Mouse (Mus musculus) left cerebral cortex, postnatal 4 days (tissue): ENCODE measurements around the gene Cyth3. TPM values are rescaled to one million over a fixed set of nuclear protein-coding genes. Genes with fewer than 3 reads are reported as not detected.

Experiments
- DNase-seq: peaks from one replicate; pipeline ENCODE4 v3.0.0-alpha.2; 2022
- intact Hi-C: fragments of 180-260 bp; cut with DNase I; formaldehyde crosslinking; loops from one replicate; pipeline ENCODE4 v1.15.1; 2025
- total RNA-seq, 2 experiments: library from RNA; stranded (reverse); gene quantifications; 2 replicates each; pipeline ENCODE4 v1.2.3; 2021

Cyth3 gene
- total RNA-seq, 2 experiments from 2014 or later: 88.2 to 115 TPM

DNA sequence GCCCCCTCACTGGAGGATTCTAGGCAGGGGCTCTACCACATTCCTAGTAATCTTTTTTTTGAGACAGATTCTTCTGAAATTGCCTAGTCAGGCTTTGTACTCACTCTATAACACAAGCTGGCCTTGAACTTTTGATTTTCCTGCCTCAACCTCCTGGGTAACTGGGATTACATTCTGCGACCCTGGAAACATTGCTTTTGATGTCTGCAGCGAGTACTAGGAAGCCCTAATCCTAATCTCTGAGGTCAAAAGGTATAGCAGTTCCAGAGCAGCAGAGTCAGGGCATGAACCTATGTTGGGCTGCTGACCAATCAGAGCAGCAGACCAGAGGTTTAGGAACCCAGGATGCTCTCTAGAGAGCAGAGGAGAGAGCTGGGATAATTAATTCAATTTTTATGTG is 6.9 kb upstream of the Cyth3 start:
- no peak for DNase-seq
- intact Hi-C loops: no loop called here

DNA sequence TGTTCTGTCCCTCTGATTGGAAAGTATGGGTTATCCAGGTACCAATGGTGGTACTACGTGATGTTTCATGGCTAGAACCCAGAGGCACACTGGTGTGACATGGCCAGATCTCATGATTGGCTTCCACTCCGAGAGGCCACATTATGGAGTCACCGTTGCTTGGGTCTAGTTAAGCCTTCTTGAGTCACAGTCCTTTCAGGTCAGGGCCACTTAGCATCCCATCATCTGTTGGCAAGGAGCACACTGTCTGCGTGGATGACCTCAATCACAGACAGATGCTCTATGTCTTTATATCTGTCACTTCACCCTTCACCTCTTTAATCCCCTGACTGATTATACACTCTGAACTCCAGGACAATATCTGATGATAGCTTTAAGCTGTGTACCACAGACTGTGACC is 6.1 kb upstream of the Cyth3 start:
- no peak for DNase-seq
- intact Hi-C loops: no loop called here

DNA sequence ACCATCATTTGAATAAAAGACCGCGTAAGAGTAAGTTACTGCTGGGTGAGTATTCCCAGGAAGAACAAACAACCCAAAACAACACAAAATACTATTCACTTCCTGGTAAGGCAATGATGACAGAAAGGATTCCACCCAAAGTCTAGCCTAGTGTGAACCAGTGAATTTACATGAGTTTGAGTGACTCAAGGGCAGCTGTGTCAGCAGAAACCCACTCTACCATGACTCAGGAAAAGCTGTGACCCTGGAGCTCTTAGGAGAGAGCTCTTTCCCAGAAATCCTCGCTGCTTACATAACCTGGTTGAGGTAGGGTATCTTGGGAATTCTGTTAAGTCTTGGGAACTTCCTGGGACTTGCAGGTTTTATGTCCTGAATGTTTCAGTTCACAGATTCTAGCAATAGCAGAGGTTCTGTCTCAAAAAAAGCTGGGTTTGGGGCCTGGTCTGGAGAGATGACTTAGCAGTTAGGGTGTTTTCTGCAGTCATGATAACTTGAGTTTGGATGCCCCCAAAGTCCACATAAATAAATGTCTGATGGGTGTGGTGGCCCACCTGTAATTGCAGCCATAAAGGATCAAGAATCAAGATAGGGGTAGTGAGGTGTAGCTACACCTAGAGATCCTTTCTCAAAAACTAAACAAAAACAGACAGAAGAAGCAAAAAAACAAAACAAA is 5.5 kb upstream of the Cyth3 start:
- DNase-seq: no peak
- intact Hi-C loops: no loop called here

DNA sequence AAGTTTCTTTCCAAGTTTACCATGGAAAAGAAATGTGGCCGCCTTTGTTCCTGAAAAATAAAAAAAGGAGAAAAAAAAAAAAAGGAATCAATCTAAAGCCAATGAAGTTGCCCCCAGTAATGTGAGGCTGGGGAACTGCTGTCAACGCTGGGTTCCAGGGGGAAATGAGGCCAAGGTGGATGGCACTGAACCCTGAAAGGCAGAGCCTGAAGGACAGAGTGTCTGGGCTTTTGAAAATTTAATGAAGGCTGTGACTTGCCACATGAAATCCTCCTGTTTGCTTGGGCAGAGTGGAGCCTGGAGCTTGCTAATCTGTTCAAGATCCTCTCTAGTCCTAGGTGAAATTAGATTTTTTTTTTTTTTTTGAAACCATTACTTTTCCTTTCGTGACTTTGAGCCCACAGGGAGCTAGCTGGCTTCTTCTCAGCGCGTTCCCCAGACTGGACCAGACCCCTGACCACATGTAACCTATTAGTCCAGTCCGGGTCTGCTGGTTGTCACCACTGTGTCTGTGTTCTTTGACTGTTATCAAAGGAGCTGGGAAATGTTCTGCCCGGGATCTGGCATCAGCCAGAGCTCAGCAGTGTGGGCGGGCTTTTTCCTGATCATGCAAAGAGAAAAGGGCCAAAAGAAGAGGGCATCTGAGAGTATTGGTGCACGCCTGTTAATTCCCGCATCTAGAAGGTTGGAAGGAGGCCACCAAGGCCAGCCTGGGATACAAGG is 4.6 kb upstream of the Cyth3 start:
- intact Hi-C loops: no loop called here
- DNase-seq: peak; percentile 24

DNA sequence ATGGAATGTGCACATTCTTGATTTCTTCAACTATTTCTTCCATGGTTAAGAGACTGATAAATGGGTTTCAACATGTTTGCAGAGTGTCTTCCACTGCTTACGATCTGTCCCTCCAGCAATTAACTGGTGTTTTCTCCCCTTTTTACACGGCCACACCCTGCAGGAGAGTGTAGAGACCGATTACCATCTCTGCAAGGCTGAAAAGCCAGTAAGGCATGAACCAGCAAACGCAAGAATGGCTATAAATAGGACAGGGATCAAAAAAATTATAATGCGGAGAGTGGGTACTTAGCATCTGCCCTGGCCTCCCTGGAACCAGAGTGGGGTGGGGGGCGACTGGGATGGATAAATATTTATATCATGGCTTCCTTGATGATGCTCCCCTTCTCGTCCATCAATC is 3.7 kb upstream of the Cyth3 start:
- no peak for DNase-seq
- intact Hi-C loops: no loop called here

DNA sequence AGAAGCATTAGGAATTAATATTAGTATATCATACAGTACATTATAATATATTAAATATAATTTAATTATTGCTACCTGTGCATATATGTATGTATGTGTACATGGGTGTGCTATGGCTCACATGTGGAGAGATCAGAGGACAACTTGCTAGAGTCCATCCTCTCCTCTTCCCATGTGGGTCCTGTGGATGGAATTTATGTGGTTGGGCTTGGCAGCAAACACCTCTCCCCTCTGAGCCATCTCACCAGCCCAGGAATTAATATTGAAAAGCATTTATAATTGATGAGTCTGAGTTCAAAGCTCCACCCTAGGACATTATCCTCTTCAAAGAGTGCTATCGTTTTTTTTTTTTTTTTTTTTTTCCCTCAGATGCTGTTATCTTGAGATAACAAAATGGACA is 2.1 kb upstream of the Cyth3 start:
- intact Hi-C loops: no loop called here
- no peak for DNase-seq

DNA sequence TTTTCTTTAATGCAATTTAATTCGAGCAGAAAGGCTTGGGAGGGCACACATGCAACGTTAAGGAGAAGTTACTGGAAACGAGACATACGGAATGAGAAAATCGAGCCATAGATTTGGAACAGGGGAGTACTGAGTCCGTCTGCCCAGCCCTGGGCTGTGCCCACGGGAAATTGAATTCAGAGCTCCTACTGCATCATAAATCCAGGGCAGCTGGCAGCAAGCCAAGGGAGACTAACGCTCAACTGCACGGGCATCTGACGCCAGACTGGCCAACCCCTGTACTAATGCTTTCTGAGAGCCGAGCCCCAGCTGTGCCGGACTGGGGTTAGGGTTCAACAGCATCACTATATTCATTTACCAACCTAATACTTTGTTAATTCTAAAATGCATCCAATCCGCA is 1.3 kb upstream of the Cyth3 start:
- intact Hi-C loops: no loop called here
- DNase-seq: peak; percentile 88

DNA sequence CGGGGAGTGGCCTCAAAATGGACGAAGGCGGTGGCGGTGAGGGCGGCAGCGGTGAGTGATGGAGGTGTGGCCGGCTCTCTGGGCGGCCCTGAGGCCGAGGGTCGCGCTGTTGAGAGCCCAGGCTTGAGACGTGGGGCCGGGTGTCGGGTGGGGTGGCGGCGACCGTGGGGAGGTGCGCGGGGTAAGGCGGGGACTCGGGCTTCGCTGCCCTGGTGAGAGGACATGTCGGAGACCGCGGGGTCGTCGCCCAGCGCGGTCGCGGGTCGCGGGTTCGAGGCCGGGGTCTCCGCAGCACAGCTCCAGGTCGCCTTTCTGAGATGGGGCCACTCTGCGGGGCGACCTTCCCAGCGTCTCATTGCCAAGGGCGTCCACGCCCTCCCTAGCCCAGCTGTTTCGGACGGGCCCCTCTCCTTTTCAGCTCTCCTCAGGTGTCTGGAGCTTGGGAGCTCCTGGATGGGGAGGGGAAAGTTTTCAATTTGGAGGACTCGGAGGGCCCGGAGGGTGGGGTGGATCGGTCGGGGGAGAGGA is 440 bp downstream of the Cyth3 start:
- intact Hi-C loops: no loop called here
- no peak for DNase-seq

DNA sequence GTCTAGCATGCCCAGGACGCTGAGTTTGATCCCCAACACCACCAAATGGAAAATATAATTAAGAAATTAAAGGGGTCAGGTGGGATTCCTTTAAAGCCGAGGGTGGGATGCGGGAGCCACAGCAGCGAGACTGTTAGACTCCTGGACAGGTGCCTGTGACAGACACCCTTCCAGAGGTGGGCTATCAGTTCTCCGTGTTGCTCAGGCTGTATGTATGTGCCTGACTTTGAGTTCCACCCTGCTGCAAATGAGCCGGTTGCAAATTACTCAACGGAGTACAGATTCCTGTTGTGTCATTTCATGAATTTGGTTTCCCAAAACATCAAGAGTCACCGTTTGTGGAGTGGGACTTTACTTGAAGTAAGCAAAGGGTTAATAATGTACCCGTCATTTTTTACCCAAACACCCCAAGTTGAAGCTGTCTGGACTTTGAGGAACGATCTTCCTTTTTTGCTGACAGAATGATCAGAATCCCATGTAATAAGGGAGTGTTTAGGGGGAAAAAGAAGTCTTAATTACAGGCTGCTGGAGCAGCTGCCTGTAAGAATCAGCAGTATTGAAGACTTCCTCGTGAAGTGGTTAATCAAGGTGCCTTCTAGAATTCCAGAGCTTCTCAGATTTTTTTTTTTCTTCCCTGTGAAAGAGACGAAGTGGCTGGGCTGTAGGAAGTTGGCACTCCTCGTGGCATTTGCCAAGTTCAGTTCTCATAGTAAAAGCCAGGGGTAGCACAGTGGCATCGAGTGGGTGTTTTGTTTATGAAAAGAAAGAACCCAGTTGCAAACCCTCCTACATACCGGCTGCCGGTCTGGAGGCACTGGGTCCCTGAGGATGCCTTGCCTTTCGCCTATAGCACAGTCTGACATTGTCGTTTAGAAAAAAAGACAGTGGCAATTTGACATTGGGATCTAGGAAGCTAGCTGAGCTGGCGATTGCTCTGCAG is 1.4 kb downstream of the Cyth3 start:
- DNase-seq: no peak
- intact Hi-C loops: no loop called here

DNA sequence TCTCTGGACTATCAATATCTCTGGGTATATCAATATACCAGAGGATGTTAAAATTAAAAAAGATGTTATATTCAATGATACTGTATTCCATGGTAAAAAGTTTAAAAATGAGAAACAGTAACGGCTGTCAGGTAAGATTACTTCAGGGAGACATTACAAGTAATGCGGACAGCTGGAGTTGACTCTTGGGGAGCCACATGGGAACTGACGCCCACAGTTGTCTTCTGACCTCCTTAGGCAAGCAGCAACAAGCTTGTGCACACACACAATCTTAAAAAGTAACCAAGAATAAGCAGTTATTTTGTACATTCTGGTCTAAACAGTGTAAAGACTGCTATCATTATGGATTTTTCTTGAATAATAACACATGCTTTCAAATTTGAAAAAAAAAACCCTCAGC is 2.2 kb downstream of the Cyth3 start:
- intact Hi-C loops: no loop called here
- no peak for DNase-seq

DNA sequence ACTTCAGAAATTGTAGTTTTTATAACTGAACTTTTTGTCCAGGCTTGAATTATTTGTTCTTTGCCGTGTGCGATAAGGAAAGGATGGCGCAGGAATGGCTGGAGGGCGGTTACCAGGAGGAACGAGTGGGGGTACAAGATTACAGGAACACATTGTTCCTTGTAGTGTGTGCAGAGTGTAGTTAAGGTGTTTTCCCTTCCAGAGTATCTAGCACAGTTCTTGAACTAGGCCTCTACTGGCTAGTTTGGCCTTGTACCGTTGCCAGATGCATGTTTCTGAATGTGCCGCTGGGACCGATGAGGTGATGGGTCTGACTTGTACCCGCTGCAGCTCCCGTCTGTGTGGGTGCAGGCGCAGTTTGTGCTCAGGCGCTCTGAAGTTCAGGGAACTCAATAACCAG is 3.2 kb downstream of the Cyth3 start:
- intact Hi-C loops: no loop called here

DNA sequence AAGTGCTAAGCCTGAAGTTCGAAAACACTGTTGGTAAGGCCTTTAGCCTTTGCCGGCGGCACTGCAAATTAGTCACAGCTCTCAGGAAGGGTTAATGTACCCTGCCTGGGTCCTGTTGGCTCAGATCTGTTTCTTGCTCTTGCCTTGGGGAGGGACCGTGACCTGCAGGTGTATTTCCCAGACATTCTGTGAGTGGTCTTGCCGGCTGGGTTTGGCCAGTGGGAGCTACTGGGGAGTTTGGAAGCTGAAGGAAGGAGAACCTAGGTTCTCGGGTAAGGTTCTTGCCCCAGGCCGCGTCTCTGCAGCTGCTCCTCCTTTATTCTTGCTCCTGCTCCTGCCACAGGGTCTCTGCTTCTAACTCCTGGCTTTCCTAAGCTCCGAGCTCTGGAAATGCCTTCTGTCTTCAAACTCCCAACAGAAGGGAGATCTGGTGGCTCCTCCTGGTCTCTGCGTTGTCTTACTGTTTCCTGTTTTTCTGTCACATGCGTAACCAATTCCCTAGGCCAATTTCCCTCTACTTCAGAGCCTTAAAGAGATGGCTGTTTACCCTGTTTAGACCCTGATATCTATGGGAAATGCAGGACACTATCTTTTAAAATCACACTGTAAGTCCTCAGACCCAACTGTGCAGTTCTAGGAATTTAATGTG is 3.8 kb downstream of the Cyth3 start:
- no peak for DNase-seq
- intact Hi-C loops: no loop called here

More for the DNA sequence above, 3.2 kb downstream of the Cyth3 start:
- DNase-seq: no peak

DNA sequence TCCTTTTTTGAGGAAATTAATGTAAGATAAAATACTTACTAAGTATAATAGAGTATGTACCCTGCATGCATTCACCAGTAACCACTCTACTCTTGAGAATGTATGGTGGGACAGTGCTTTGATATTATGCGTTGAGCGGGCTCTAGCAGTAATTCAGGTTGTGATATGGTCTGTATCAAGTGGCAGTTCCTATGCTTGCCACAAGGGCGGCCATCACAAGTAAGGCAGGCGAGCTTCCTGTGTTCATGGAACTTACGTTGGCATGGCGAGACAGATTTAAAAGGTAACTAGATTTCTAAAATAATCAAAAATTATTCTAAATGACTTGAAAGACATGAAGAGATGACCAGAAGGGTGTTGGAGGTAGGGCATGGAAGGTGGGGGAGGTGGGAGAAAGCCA is 5.3 kb downstream of the Cyth3 start:
- no peak for DNase-seq
- intact Hi-C loops: no loop called here

DNA sequence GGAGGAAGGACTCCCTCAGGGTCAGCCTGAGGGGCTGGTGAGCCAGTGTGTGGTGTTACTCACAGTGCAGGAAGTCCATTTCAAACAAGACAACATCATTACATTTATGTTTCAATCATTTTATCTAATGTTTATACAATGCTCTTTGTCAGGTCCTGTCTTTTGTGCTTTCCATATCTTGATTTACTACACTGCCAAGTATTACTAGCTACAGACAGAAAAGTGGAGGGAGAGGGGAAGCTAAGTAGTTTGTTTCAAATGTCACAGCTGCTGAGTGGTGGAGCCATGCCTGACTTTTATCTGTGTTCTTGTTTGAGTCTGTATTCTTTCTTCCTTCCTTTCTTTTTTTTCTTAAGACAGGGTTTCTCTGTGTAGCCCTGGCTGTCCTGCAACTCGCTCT is 5.7 kb downstream of the Cyth3 start:
- intact Hi-C loops: no loop called here
- no peak for DNase-seq

DNA sequence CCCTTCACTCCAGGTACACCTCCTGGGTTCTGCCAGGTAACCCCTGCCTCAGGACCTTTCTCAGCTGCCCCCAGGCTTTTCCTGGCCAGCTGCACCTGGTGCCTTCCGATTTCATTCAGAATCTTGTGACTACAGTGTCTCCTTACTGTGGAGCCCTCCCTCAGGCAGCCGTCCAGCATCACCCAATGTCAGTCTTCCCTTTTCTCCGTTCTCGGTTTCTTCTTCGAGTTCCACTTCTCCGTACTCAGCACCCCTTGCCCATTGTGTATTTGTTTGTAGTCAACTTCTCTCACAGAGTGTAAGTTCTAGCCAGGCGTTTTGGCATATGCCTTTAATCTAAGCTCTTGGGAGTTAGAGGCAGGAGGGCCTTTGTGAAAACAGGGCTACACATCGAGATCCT is 7.4 kb downstream of the Cyth3 start:
- no peak for DNase-seq
- intact Hi-C loops: loop anchor here (10.0 kb wide), 1 partner anchor 55 kb away; no protein-coding TSS in a partner anchor

DNA sequence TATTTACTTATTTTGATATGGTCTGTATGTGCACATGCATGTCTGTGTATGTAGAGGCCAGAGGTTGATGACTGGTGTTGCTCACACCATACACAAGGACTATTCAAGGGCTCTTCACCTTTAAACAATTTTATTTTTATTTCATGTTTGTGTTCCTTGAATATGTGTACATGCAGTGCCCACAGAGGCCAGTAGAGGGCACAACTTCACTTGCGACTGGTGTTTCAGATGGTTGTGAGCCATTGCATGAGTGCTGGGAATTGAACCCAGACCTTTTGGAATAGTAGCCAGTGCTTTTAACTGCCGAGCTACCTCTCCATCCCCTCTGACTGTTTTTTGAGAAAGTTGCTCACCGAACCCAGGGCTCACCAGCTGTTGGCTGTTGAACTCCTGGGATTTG is 8.0 kb downstream of the Cyth3 start:
- intact Hi-C loops: loop anchor here (10.0 kb wide), 1 partner anchor 55 kb away; no protein-coding TSS in a partner anchor
- DNase-seq: no peak

DNA sequence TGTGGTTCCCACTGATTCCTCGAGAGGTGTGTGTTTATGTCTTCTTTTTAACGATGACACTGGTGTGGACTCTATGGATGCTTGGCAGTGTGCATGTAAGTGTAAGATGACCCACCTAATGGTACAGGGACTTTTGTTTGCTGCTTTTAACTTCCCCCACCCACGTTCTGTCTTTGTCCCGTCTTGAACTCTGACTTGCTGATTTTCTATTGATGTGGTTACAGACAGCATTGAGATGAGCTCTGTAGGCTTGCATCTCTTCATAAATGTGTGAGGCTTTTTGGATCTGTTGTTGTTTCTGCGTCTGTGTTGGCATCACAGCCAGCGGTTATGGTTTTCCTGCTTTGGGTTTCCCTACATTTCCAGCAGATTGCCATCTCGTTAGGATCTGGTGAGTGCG is 8.5 kb downstream of the Cyth3 start:
- DNase-seq: no peak
- intact Hi-C loops: loop anchor here (10.0 kb wide), 1 partner anchor 54 kb away; no protein-coding TSS in a partner anchor

DNA sequence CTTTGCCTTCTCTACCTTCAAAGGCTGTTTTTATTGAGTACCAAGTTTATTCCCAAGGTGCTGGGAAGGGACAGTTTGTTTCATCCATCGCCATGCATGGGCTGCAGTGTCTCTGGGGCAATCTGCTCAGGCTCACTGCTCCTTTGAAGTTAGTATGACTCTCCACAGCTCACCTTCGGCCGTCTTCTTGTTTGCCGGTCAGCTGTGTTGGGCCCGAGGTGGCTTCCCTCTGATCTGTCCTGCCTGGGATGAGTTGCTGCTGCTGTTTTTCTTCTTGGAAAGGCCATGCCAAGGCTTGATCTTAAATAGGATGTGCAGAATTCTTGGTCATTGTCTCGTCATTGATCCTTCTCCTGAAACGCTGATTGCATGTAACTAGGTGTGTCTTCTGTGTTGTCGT is 9.3 kb downstream of the Cyth3 start:
- intact Hi-C loops: loop anchor here (10.0 kb wide), 1 partner anchor 53 kb away; no protein-coding TSS in a partner anchor
- DNase-seq: no peak

DNA sequence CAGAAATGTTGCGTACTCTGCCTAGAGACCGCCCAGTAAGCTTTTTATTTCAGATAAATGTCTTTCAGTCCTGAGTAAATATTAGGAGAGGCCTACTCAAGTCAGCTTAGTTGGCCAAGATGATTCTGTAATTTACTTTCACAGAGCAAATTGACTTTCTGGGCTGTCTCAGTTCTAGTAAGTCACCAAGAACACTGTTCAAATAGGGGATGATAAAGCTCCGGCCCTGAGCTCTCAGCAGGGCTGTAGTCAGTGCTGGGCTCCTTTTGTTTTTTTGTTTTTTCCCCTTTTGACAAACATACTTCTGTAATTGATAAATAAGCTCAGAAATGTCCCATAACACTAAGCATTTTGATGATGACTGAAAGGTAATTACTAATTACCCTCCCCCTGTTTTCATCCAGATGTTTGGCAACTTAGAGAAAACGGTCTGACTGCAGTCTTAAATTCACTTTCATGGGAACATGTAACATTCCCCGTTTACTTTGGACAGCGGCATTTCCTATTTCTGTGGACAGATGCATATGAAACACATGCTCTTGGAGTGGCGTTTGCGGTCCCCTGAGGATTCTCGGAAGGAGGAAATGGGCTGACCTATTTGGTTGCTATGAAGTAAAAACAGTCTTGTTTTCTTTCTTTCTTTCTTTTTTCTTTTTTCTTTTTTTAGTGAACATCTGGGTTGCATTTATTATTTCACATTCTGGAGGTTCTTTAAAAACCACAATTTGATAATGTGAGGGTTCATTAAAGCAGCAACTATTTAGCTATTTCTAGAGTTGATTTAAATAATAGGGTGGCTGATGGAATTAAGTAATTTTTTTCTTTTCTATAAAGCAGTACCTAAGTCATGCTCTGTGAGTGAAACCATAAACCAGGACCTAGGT is 10.7 kb downstream of the Cyth3 start:
- intact Hi-C loops: loop anchor here (10.0 kb wide), 1 partner anchor 52 kb away; no protein-coding TSS in a partner anchor
- no peak for DNase-seq

DNA sequence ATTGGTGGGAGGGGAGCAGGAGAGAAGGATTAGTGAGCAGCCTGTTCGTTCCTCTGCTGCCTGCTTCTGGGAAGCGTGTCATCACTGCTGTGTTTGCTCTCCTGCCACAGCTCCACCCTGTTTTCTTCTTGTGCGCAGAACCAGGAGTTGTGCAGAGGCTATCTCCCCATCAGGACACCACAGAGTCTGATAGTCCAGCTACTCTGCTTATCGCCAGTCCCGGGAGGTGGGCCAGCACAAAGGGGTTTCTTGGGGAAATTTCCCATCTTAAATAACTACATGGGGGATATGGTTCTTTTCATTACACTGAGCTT is 11.3 kb downstream of the Cyth3 start:
- intact Hi-C loops: loop anchor here (10.0 kb wide), 1 partner anchor 51 kb away; no protein-coding TSS in a partner anchor
- no peak for DNase-seq
